Mouse (Mus musculus) lung, postnatal 36 days (tissue): ENCODE measurements around the gene Adam15.

Experiments
- DNase-seq: peaks from one replicate; pipeline ENCODE4 v3.0.0; 2022; ENCODE audit warnings: mixed read lengths

The Adam15 gene

GRCm38 (mm10) chr3:89348911-89349868 is 606 bp downstream of the Adam15 start:
- DNase-seq: peak; percentile 84

GRCm38 (mm10) chr3:89347916-89348315 is 1.9 kb downstream of the Adam15 start:
- peak; percentile 47 for DNase-seq

GRCm38 (mm10) chr3:89346815-89347540 is 2.8 kb downstream of the Adam15 start:
- DNase-seq: no peak

GRCm38 (mm10) chr3:89343279-89343678 is 6.5 kb downstream of the Adam15 start:
- DNase-seq: no peak

GRCm38 (mm10) chr3:89341794-89342193 is 8.0 kb downstream of the Adam15 start:
- DNase-seq: no peak

GRCm38 (mm10) chr3:89340465-89340864 is 9.3 kb downstream of the Adam15 start:
- peak; percentile 78 for DNase-seq

GRCm38 (mm10) chr3:89339416-89339815 is 10.4 kb downstream of the Adam15 start:
- DNase-seq: peak; percentile 85

- DNase-seq: peak; percentile 65
These were observed 11.8 kb downstream of the Adam15 start, which contains the start of gene Efna4 for GRCm38 (mm10) chr3:89337721-89338578. TSS of gene Efna4 (minus strand) at chr3:89338028.

GRCm38 (mm10) chr3:89337062-89337720 is 12.6 kb downstream of the Adam15 start:
- DNase-seq: no peak

GRCm38 (mm10) chr3:89336529-89336928 is 13.3 kb downstream of the Adam15 start:
- DNase-seq: no peak

- DNase-seq: no peak
These were observed 16.7 kb downstream of the Adam15 start for GRCm38 (mm10) chr3:89333053-89333452.

- DNase-seq: no peak
These were observed 17.3 kb downstream of the Adam15 start for GRCm38 (mm10) chr3:89332476-89332875.

GRCm38 (mm10) chr3:89332013-89332412 is 17.8 kb downstream of the Adam15 start:
- no peak for DNase-seq

- no peak for DNase-seq
These were observed 18.2 kb downstream of the Adam15 start for GRCm38 (mm10) chr3:89331561-89331960.

GRCm38 (mm10) chr3:89330948-89331347 is 18.8 kb downstream of the Adam15 start:
- DNase-seq: peak; percentile 47

- DNase-seq: no peak
These were observed 19.4 kb downstream of the Adam15 start for GRCm38 (mm10) chr3:89330346-89330745.

GRCm38 (mm10) chr3:89328623-89329022 is 21.2 kb downstream of the Adam15 start:
- DNase-seq: no peak

GRCm38 (mm10) chr3:89327371-89327870 is 22.4 kb downstream of the Adam15 start:
- DNase-seq: no peak

GRCm38 (mm10) chr3:89325882-89326281 is 23.9 kb downstream of the Adam15 start:
- DNase-seq: no peak

GRCm38 (mm10) chr3:89322514-89323165 is 27.2 kb downstream of the Adam15 start, which contains the start of gene Efna3:
TSS of gene Efna3 (minus strand) at chr3:89322965.
- peak; percentile 68 for DNase-seq

- no peak for DNase-seq
These were observed 27.7 kb downstream of the Adam15 start for GRCm38 (mm10) chr3:89322131-89322500.
